Mouse (Mus musculus): ENCODE measurements around the gene Sh2b3.

DNA sequence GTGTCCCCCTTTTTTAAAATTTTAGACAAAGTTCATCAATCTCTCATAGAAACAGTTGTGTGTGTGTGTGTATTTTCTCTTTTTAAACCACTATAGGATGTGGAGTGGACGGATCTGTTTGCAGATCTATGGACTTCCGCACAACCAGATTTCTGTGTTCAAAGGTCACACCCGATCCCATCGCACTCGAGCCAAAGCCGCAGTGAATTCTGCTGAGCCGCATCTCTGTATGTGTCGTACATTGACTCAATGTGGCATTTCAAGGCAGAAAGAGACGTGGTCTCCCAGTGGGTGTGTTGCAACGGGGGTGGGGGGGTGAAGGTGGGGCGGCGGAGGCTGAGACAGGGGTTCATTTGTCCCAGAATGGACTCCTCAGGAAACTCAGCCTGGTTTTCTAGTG lies 21.0 kb upstream of the Sh2b3 start:
- TF ChIP-seq POLR2A (IDR thresholded peaks at IDR 0.05; ENCODE audit: borderline replicate concordance, extremely low read depth, insufficient read depth, insufficient read length, poor library complexity, severe bottlenecking) (no peak), CTCF (IDR thresholded peaks at IDR 0.05; ENCODE audit: borderline replicate concordance, extremely low read depth, insufficient read depth, insufficient read length) (no peak)

Data from brain, embryonic 14.5 days (tissue).